Mouse (Mus musculus): Measurements from ENCODE around the gene Rnf150. TPM values are rescaled to one million over a fixed set of nuclear protein-coding genes. Genes with fewer than 3 reads are reported as not detected.
A peak's percentile ranks its signal among the peaks of the same experiment; 100 is the strongest.

The Rnf150 gene
- polyA plus RNA-seq, 1 experiment = 1.4 TPM

DNA sequence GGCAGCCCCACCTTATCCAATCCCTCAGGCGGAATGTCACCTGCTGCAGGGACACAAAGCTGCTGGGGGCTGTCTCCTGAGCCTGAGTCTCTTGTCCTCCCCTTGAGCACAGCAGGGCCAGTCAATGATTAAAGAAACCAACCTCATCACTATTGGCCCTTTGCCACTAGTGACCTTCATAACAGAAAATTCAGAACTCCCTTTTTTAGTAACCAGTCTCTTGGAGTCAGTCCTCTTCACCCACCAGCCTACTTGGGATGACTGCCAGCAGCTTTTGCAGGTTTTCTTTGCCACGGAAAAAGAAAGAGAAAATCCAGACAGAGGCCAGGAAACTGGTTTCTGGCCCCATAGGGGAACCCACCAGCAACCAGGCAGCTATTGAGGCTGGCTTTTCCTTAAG is 271.9 kb downstream of the Rnf150 start:
- Histone ChIP-seq H3K4me1 (ENCODE audit: control insufficient read depth, insufficient read depth, low read length) (peaks cover 3% of the 10 kb centered on the region), H3K27ac (ENCODE audit: control insufficient read depth, insufficient read depth, low read depth, low read length, poor library complexity) (no peak overlapping the region), H3K4me3 (replicated peaks; ENCODE audit: control insufficient read depth, low read depth, low read length) (no peak overlapping the region)
- TF ChIP-seq POLR2A (IDR thresholded peaks at IDR 0.05; ENCODE audit: borderline replicate concordance, control insufficient read depth, low read depth, low read length) (no peak), CTCF (IDR thresholded peaks at IDR 0.05; ENCODE audit: control insufficient read depth, insufficient read depth, low read length) (no peak)
- 45% methylated on average over 2 of the region's 2 CpGs for WGBS

DNA sequence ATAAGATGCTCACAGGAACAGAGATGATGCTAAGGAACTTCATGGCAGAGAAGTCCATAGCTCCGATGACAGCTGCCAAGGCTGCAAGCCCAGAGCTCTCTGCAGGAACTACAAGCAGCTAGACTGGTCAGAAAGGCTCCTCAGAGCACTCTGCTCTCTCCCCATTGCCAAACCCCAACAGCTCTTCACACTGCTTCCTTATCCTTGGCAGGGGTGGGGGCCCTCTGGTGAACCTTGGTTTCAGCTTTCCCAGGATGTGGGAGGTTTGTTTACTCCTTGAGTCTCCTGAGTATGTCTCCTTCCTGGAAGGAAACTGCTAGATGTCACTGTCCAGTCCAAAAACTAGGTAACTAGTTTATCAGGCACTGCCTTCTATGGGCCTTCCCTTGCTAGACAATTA is 276.9 kb downstream of the Rnf150 start:
- Histone ChIP-seq H3K4me3 (replicated peaks; ENCODE audit: control insufficient read depth, low read depth, low read length) (no peak overlapping the region), H3K4me1 (ENCODE audit: control insufficient read depth, insufficient read depth, low read length) (peaks cover 7% of the 10 kb centered on the region), H3K27ac (ENCODE audit: control insufficient read depth, insufficient read depth, low read depth, low read length, poor library complexity) (peak overlapping the region; percentile 41)
- TF ChIP-seq POLR2A (IDR thresholded peaks at IDR 0.05; ENCODE audit: borderline replicate concordance, control insufficient read depth, low read depth, low read length) (no peak), CTCF (IDR thresholded peaks at IDR 0.05; ENCODE audit: control insufficient read depth, insufficient read depth, low read length) (no peak)
- 33% methylated on average over 1 of the region's 1 CpGs for WGBS

GRCm38 (mm10) chr8:83140701-83141111 is 277.6 kb downstream of the Rnf150 start:
- Histone ChIP-seq H3K27ac (ENCODE audit: control insufficient read depth, insufficient read depth, low read depth, low read length, poor library complexity) (peak overlapping the region; percentile 74), H3K4me1 (ENCODE audit: control insufficient read depth, insufficient read depth, low read length) (peaks cover 7% of the 10 kb centered on the region), H3K4me3 (replicated peaks; ENCODE audit: control insufficient read depth, low read depth, low read length) (no peak overlapping the region)
- WGBS = 2% methylated on average over 3 of the region's 3 CpGs
- TF ChIP-seq CTCF (IDR thresholded peaks at IDR 0.05; ENCODE audit: control insufficient read depth, insufficient read depth, low read length) = no peak
- no peak for TF ChIP-seq POLR2A (IDR thresholded peaks at IDR 0.05; ENCODE audit: borderline replicate concordance, control insufficient read depth, low read depth, low read length)

Other genes starting within 250 kb of the Rnf150 start
- 17.0 and 31.4 TPM in 2 replicates for gene Zfp330, start 89.2 kb upstream of the Rnf150 start, polyA plus RNA-seq (2011; ENCODE audit: insufficient read depth, insufficient read length, low replicate concordance, missing spikeins)